In genomic region chr5:122653112-122653445, GRCm38 (mm10) we compare ENCODE assay signal across 8 mouse cellular contexts. TPM values are rescaled to one million over a fixed set of nuclear protein-coding genes. Genes with fewer than 3 reads are reported as not detected.
A peak's percentile ranks its signal among the peaks of the same experiment; 100 is the strongest.
DNase-seq lines count a peak whose midpoint lies in the region; ATAC-seq lines count a peak whose summit lies in the region.

No protein-coding gene starts in this region.

- 0 out of 2 replicates have a peak overlapping the region, but pooled peaks have one; percentile 17 for H3K27ac ChIP-seq in heart, embryonic 12.5 days (ENCODE audit: poor library complexity, severe bottlenecking)
- peak overlapping the region; percentile 75 for H3K27ac ChIP-seq in forebrain, embryonic 15.5 days (replicated peaks)
- peak overlapping the region; percentile 82 for H3K27ac ChIP-seq in midbrain, embryonic 10.5 days (replicated peaks)

- no peak for ATAC-seq in heart, embryonic 12.5 days (ENCODE audit: insufficient number of reproducible peaks, low FRiP score)
- no peak for ATAC-seq in forebrain, embryonic 15.5 days (replicated peaks)

- H3K4me1 ChIP-seq in heart, embryonic 12.5 days (replicated peaks), result peaks cover 27% of the 10 kb centered on the region
- H3K4me1 ChIP-seq in forebrain, embryonic 15.5 days, result peaks cover 15% of the 10 kb centered on the region
- H3K4me1 ChIP-seq in midbrain, embryonic 10.5 days, result peaks cover 35% of the 10 kb centered on the region

- H3K36me3 ChIP-seq in heart, embryonic 12.5 days, result no peaks in the 10 kb centered on the region
- H3K36me3 ChIP-seq in forebrain, embryonic 15.5 days, result no peaks in the 10 kb centered on the region
- no peaks in the 10 kb centered on the region for H3K36me3 ChIP-seq in midbrain, embryonic 10.5 days

- WGBS in heart, embryonic 12.5 days, result 54% methylated on average over 10 of the region's 10 CpGs
- WGBS in forebrain, embryonic 15.5 days, result 29% methylated on average over 10 of the region's 10 CpGs
- 54% methylated on average over 10 of the region's 10 CpGs for WGBS in midbrain, embryonic 10.5 days

- peak overlapping the region; percentile 44 for H3K4me2 ChIP-seq in heart, embryonic 12.5 days
- no peak overlapping the region for H3K4me2 ChIP-seq in forebrain, embryonic 15.5 days (replicated peaks)

- no peaks in the 10 kb centered on the region for H3K27me3 ChIP-seq in heart, embryonic 12.5 days (replicated peaks)
- no peaks in the 10 kb centered on the region for H3K27me3 ChIP-seq in forebrain, embryonic 15.5 days
- H3K27me3 ChIP-seq in midbrain, embryonic 10.5 days (ENCODE audit: low read depth, poor library complexity, severe bottlenecking), result peaks cover 4% of the 10 kb centered on the region; the same call in 1 of the 2 replicates

- no peak overlapping the region for H3K9ac ChIP-seq in heart, embryonic 12.5 days
- no peak overlapping the region for H3K9ac ChIP-seq in forebrain, embryonic 15.5 days (replicated peaks)

- H3K9me3 ChIP-seq in heart, embryonic 12.5 days (replicated peaks), result peaks cover 2% of the 10 kb centered on the region; the same call in 1 of the 2 replicates
- H3K9me3 ChIP-seq in forebrain, embryonic 15.5 days, result no peaks in the 10 kb centered on the region
- no peaks in the 10 kb centered on the region for H3K9me3 ChIP-seq in midbrain, embryonic 10.5 days (replicated peaks)

- no peak overlapping the region for H3K4me3 ChIP-seq in heart, embryonic 12.5 days
- no peak overlapping the region for H3K4me3 ChIP-seq in forebrain, embryonic 15.5 days
- peak overlapping the region; percentile 21; the same call in 1 of the 2 replicates for H3K4me3 ChIP-seq in midbrain, embryonic 10.5 days

- no peak for DNase-seq in heart, postnatal 4 days
- DNase-seq in T-cell, adult 2 months (ENCODE audit: low spot score), result peak; percentile 76
- peak; percentile 24 for DNase-seq in midbrain, embryonic 10.5 days (ENCODE audit: low spot score)
- no peak for DNase-seq in c-Kit-positive CD71-positive TER-119-positive erythroid progenitor cells, embryonic 14.5 days (ENCODE audit: low spot score)
- no peak for DNase-seq in spleen, postnatal 36 days (ENCODE audit: low spot score in 2 of 2)
- DNase-seq in yolk sac, embryonic 10.5 days (ENCODE audit: low spot score), result no peak

RNA-seq across cellular contexts. Expression of gene P2rx7, which starts 9.4 kb away (rescaled TPM):
- 0.76 and 0.91 TPM in 2 replicates for polyA plus RNA-seq in heart, embryonic 12.5 days (2016; fragmentation: Nextera tagmentation; extraction: Ambion mirVana)
- total RNA-seq in heart, postnatal 4 days (2021), result 1 to 10 TPM; 3.1 to 3.5 TPM
- 1.4 and 1.8 TPM in 2 replicates for polyA plus RNA-seq in forebrain, embryonic 15.5 days (2015; fragmentation: Nextera tagmentation; extraction: Ambion mirVana)
- polyA plus RNA-seq in midbrain, embryonic 10.5 days (2016; fragmentation: Nextera tagmentation; extraction: Ambion mirVana), result 0.63 and 1.0 TPM in 2 replicates

RNA-seq across cellular contexts. Expression of gene Ift81, which starts 38.8 kb away (rescaled TPM):
- polyA plus RNA-seq in heart, embryonic 12.5 days (2016; fragmentation: Nextera tagmentation; extraction: Ambion mirVana), result 25.2 and 30.0 TPM in 2 replicates
- total RNA-seq in heart, postnatal 4 days (2021), result 10 to 100 TPM; 37.2 to 45.3 TPM
- polyA plus RNA-seq in forebrain, embryonic 15.5 days (2015; fragmentation: Nextera tagmentation; extraction: Ambion mirVana), result 64.3 and 67.0 TPM in 2 replicates
- polyA plus RNA-seq in midbrain, embryonic 10.5 days (2016; fragmentation: Nextera tagmentation; extraction: Ambion mirVana), result 51.4 and 54.1 TPM in 2 replicates

RNA-seq across cellular contexts. Expression of gene P2rx4, which starts 54.3 kb away (rescaled TPM):
- 15.6 and 17.5 TPM in 2 replicates for polyA plus RNA-seq in heart, embryonic 12.5 days (2016; fragmentation: Nextera tagmentation; extraction: Ambion mirVana)
- 10 to 100 TPM; 17.9 to 19.0 TPM for total RNA-seq in heart, postnatal 4 days (2021)
- polyA plus RNA-seq in forebrain, embryonic 15.5 days (2015; fragmentation: Nextera tagmentation; extraction: Ambion mirVana), result 8.8 and 9.4 TPM in 2 replicates
- polyA plus RNA-seq in midbrain, embryonic 10.5 days (2016; fragmentation: Nextera tagmentation; extraction: Ambion mirVana), result 3.5 and 9.6 TPM in 2 replicates

Comparison
In these comparisons a context has a peak if more than half of its experiments do, and no peak if none do; other contexts are left out.
1. H3K27ac ChIP-seq: peak in every context shown above with its lines; median percentile 82 in midbrain, embryonic 10.5 days; 75 in forebrain, embryonic 15.5 days; 17 in heart, embryonic 12.5 days.
2. DNase-seq: peak in T-cell, adult 2 months (single experiment) and midbrain, embryonic 10.5 days (single experiment); none in heart, postnatal 4 days (single experiment), c-Kit-positive CD71-positive TER-119-positive erythroid progenitor cells, embryonic 14.5 days (single experiment), spleen, postnatal 36 days (0 of 2) and yolk sac, embryonic 10.5 days (single experiment).